ENCODE assay signal across 27 mouse cellular contexts in genomic region chr7:101471423-101471822, GRCm38 (mm10). TPM values are rescaled to one million over a fixed set of nuclear protein-coding genes. Genes with fewer than 3 reads are reported as not detected.
A peak's percentile ranks its signal among the peaks of the same experiment; 100 is the strongest.
DNase-seq lines count a peak whose midpoint lies in the region; ATAC-seq and TF ChIP-seq lines count a peak whose summit lies in the region.
"Had no signal": no experiment of that assay in that cellular context is flagged by ENCODE, and none has a peak within 500 bp of the region (broad histone marks: within the 10 kb centered on the region; RNA-seq: fewer than 3 reads in every experiment).

No protein-coding gene starts in this region.

- H3K79me2 ChIP-seq in heart, adult 2 months (replicated peaks; ENCODE audit: control insufficient read depth, insufficient read depth, low read length): no peaks in the 10 kb centered on the region

- no peak for DNase-seq in heart, adult 2 months
- no peak for DNase-seq in heart, postnatal 4 days
- DNase-seq in neural tube, embryonic 10.5 days (ENCODE audit: extremely low spot score, low spot score): no peak
- no peak for DNase-seq in lung, postnatal 0 days (ENCODE audit: low spot score)
- no peak for DNase-seq in kidney, postnatal 10 days
- DNase-seq: adrenal gland, postnatal 25 days; B cell, adult 2 months; cerebellum, adult 8-10 months; cerebellum, postnatal 25 days; gastrocnemius, postnatal 25 days; heart, postnatal 10 days; lung, embryonic 14.5 days; right cerebral cortex, postnatal 25 days; thymus, postnatal 14 days had no signal

- no peak overlapping the region for H3K9ac ChIP-seq in heart, adult 2 months (ENCODE audit: low read depth, low read length)
- no peak overlapping the region for H3K9ac ChIP-seq in neural tube, embryonic 14.5 days (replicated peaks; ENCODE audit: low read depth, low read length)
- no peak overlapping the region for H3K9ac ChIP-seq in lung, postnatal 0 days (replicated peaks; ENCODE audit: low read depth)
- H3K9ac ChIP-seq: heart, embryonic 13.5 days; hindbrain, embryonic 12.5 days; intestine, embryonic 15.5 days; limb, embryonic 15.5 days; liver, embryonic 14.5 days; lung, embryonic 14.5 days; neural tube, embryonic 13.5 days had no signal

- TF ChIP-seq POLR2A in heart, adult 2 months (IDR thresholded peaks at IDR 0.05; ENCODE audit: insufficient read depth, low read depth, low read length): no peak

- H3K4me1 ChIP-seq in heart, adult 2 months (ENCODE audit: control insufficient read depth, insufficient read depth, low read length): peaks cover 35% of the 10 kb centered on the region
- H3K4me1 ChIP-seq in neural tube, embryonic 14.5 days (ENCODE audit: control insufficient read depth, insufficient read depth, low read length): no peaks in the 10 kb centered on the region
- peaks cover 55% of the 10 kb centered on the region for H3K4me1 ChIP-seq in brown adipose tissue, adult 24 weeks (ENCODE audit: control insufficient read depth, insufficient read depth, insufficient read length, low read length)
- H3K4me1 ChIP-seq in lung, postnatal 0 days (ENCODE audit: insufficient read depth, low read depth, low read length): peaks cover 4% of the 10 kb centered on the region
- H3K4me1 ChIP-seq: midbrain, embryonic 10.5 days had no signal

- peak overlapping the region; percentile 36 for H3K27ac ChIP-seq in heart, adult 2 months
- H3K27ac ChIP-seq in neural tube, embryonic 14.5 days (ENCODE audit: low read depth, low read length): no peak overlapping the region
- H3K27ac ChIP-seq in brown adipose tissue, adult 24 weeks (replicated peaks; ENCODE audit: low read depth, low read length): peak overlapping the region; percentile 64
- H3K27ac ChIP-seq in lung, postnatal 0 days (ENCODE audit: low read length): no peak overlapping the region
- H3K27ac ChIP-seq: hindbrain, embryonic 12.5 days; hindbrain, postnatal 0 days; intestine, embryonic 15.5 days; kidney, postnatal 0 days; limb, embryonic 15.5 days; liver, embryonic 14.5 days; midbrain, embryonic 10.5 days had no signal

- no peak overlapping the region for H3K4me2 ChIP-seq in neural tube, embryonic 14.5 days (ENCODE audit: low read depth, low read length)
- no peak overlapping the region for H3K4me2 ChIP-seq in lung, postnatal 0 days (replicated peaks; ENCODE audit: low read depth, low read length)
- H3K4me2 ChIP-seq: heart, embryonic 13.5 days; hindbrain, embryonic 12.5 days; intestine, embryonic 15.5 days; limb, embryonic 15.5 days; lung, embryonic 14.5 days; neural tube, embryonic 13.5 days had no signal

- no peaks in the 10 kb centered on the region for H3K9me3 ChIP-seq in neural tube, embryonic 14.5 days (ENCODE audit: control insufficient read depth, low read length)
- H3K9me3 ChIP-seq in lung, postnatal 0 days (ENCODE audit: low read length): no peaks in the 10 kb centered on the region
- H3K9me3 ChIP-seq: heart, embryonic 13.5 days; hindbrain, embryonic 12.5 days; intestine, embryonic 15.5 days; limb, embryonic 15.5 days; midbrain, embryonic 10.5 days; neural tube, embryonic 13.5 days had no signal

- TF ChIP-seq EP300 in heart, adult 2 months (IDR thresholded peaks at IDR 0.05; ENCODE audit: insufficient read depth, low read depth, low read length): no peak
- no peak for TF ChIP-seq EP300 in lung, postnatal 0 days (IDR thresholded peaks at IDR 0.05)

- peaks cover 6% of the 10 kb centered on the region for H3K36me3 ChIP-seq in heart, adult 2 months (ENCODE audit: control insufficient read depth, insufficient read depth, low read length)
- no peaks in the 10 kb centered on the region for H3K36me3 ChIP-seq in neural tube, embryonic 14.5 days (ENCODE audit: control insufficient read depth, insufficient read depth, low read length)
- H3K36me3 ChIP-seq in lung, postnatal 0 days (ENCODE audit: insufficient read depth, low read length): no peaks in the 10 kb centered on the region
- H3K36me3 ChIP-seq: heart, embryonic 13.5 days; hindbrain, embryonic 12.5 days; intestine, embryonic 15.5 days; limb, embryonic 15.5 days; midbrain, embryonic 10.5 days; neural tube, embryonic 13.5 days had no signal

- no peak for TF ChIP-seq CTCF in heart, adult 2 months (IDR thresholded peaks at IDR 0.05)
- TF ChIP-seq CTCF in lung, postnatal 0 days (IDR thresholded peaks at IDR 0.05): no peak

- 72% methylated on average over 2 of the region's 2 CpGs for WGBS in heart, adult 2 months
- 88% methylated on average over 2 of the region's 2 CpGs for WGBS in neural tube, embryonic 14.5 days
- 84% methylated on average over 2 of the region's 2 CpGs for WGBS in lung, postnatal 0 days

- intact Hi-C loops in heart, adult 2 months (cut with DNase I): no loop called here

- 0 out of 2 replicates have a peak, but pooled peaks have one; percentile 5 for ATAC-seq in neural tube, embryonic 14.5 days (ENCODE audit: low read depth)
- no peak for ATAC-seq in lung, postnatal 0 days
- ATAC-seq: forebrain, embryonic 14.5 days; hindbrain, postnatal 0 days; intestine, embryonic 15.5 days; midbrain, embryonic 16.5 days had no signal

- H3K27me3 ChIP-seq in heart, adult 2 months (ENCODE audit: control insufficient read depth, insufficient read depth, low read length): no peaks in the 10 kb centered on the region
- H3K27me3 ChIP-seq in neural tube, embryonic 14.5 days (ENCODE audit: control insufficient read depth, insufficient read depth, low read length): no peaks in the 10 kb centered on the region
- no peaks in the 10 kb centered on the region for H3K27me3 ChIP-seq in lung, postnatal 0 days (replicated peaks; ENCODE audit: insufficient read depth, low read length)
- H3K27me3 ChIP-seq: hindbrain, embryonic 12.5 days; intestine, embryonic 15.5 days; limb, embryonic 15.5 days; neural tube, embryonic 13.5 days had no signal

- H3K4me3 ChIP-seq in heart, adult 2 months: no peak overlapping the region
- H3K4me3 ChIP-seq in neural tube, embryonic 14.5 days (ENCODE audit: low read depth, low read length): no peak overlapping the region
- H3K4me3 ChIP-seq in brown adipose tissue, adult 24 weeks (ENCODE audit: insufficient read depth, low read depth, low read length): no peak overlapping the region
- H3K4me3 ChIP-seq in lung, postnatal 0 days (ENCODE audit: low read depth, low read length): no peak overlapping the region
- H3K4me3 ChIP-seq: heart, embryonic 13.5 days; hindbrain, embryonic 12.5 days; intestine, embryonic 15.5 days; limb, embryonic 15.5 days; midbrain, embryonic 10.5 days; neural tube, embryonic 13.5 days had no signal

RNA-seq across cellular contexts. Expression of gene Pde2a, which starts 49.9 kb away (rescaled TPM):
- 10 to 100 TPM; 56.0 to 57.1 TPM for total RNA-seq in heart, adult 2 months (2021)
- polyA plus RNA-seq in heart, adult 2 months (2012; rRNA removed): 41.6 and 57.0 TPM in 2 replicates
- total RNA-seq in heart, postnatal 4 days (2021): 10 to 100 TPM; 42.4 to 42.8 TPM
- polyA plus RNA-seq in neural tube, embryonic 14.5 days (2014; fragmentation: Nextera tagmentation; extraction: Ambion mirVana): 13.5 and 24.5 TPM in 2 replicates
- polyA plus RNA-seq in brown adipose tissue, adult 24 weeks (2012; ENCODE audit: insufficient read depth, insufficient read length, missing spikeins): 2.6 and 12.2 TPM in 2 replicates
- polyA plus RNA-seq in lung, postnatal 0 days (2015; fragmentation: Nextera tagmentation; extraction: Ambion mirVana): 3.2 and 4.3 TPM in 2 replicates

Comparison
In these comparisons a context has a peak if more than half of its experiments do, and no peak if none do; other contexts are left out.
1. H3K27ac ChIP-seq: peak in heart, adult 2 months (single experiment) and brown adipose tissue, adult 24 weeks (single experiment); none in neural tube, embryonic 14.5 days (single experiment) and lung, postnatal 0 days (single experiment).